Mouse (Mus musculus): ENCODE data around the gene Tmem106c.

Gene Tmem106c

GRCm38 (mm10) chr15:97963989-97964835, at the start of gene Tmem106c:
Gene Tmem106c, plus strand, starts transcription at chr15:97964200.
- in situ Hi-C loops (cut with MboI, MseI): loop anchor here (10.0 kb wide), 1 partner anchor 109 kb away; no protein-coding TSS in a partner anchor

- in situ Hi-C loops (cut with MboI, MseI): no loop called here
Measured at GRCm38 (mm10) chr15:97914331-97914747, 49.7 kb upstream of the Tmem106c start.

- in situ Hi-C loops (cut with MboI, MseI): no loop called here
Measured at GRCm38 (mm10) chr15:97917994-97918393, 46.0 kb upstream of the Tmem106c start.

- in situ Hi-C loops (cut with MboI, MseI): no loop called here
Measured at GRCm38 (mm10) chr15:97919217-97919616, 44.8 kb upstream of the Tmem106c start.

- in situ Hi-C loops (cut with MboI, MseI): no loop called here
Measured at GRCm38 (mm10) chr15:97920306-97920705, 43.7 kb upstream of the Tmem106c start.

- in situ Hi-C loops (cut with MboI, MseI): no loop called here
Measured at GRCm38 (mm10) chr15:97921796-97922195, 42.2 kb upstream of the Tmem106c start.

- in situ Hi-C loops (cut with MboI, MseI): no loop called here
Measured at GRCm38 (mm10) chr15:97922421-97922820, 41.6 kb upstream of the Tmem106c start.

- in situ Hi-C loops (cut with MboI, MseI): no loop called here
Measured at GRCm38 (mm10) chr15:97927018-97927417, 37.0 kb upstream of the Tmem106c start.

GRCm38 (mm10) chr15:97927821-97928220, 36.2 kb upstream of the Tmem106c start:
- in situ Hi-C loops (cut with MboI, MseI): no loop called here

- in situ Hi-C loops (cut with MboI, MseI): no loop called here
Measured at GRCm38 (mm10) chr15:97929259-97929824, 34.7 kb upstream of the Tmem106c start.

- in situ Hi-C loops (cut with MboI, MseI): no loop called here
Measured at GRCm38 (mm10) chr15:97932441-97932840, 31.6 kb upstream of the Tmem106c start.

- in situ Hi-C loops (cut with MboI, MseI): no loop called here
Measured at GRCm38 (mm10) chr15:97938580-97938979, 25.4 kb upstream of the Tmem106c start.

- in situ Hi-C loops (cut with MboI, MseI): no loop called here
Measured at GRCm38 (mm10) chr15:97940088-97940487, 23.9 kb upstream of the Tmem106c start.

- in situ Hi-C loops (cut with MboI, MseI): no loop called here
Measured at GRCm38 (mm10) chr15:97941306-97941705, 22.7 kb upstream of the Tmem106c start.

GRCm38 (mm10) chr15:97942538-97942937, 21.5 kb upstream of the Tmem106c start:
- in situ Hi-C loops (cut with MboI, MseI): no loop called here

GRCm38 (mm10) chr15:97943356-97943755, 20.6 kb upstream of the Tmem106c start:
- in situ Hi-C loops (cut with MboI, MseI): no loop called here

GRCm38 (mm10) chr15:97944919-97945574, 19.0 kb upstream of the Tmem106c start:
- in situ Hi-C loops (cut with MboI, MseI): loop anchor here (5.0 kb wide), 2 partner anchors 52 to 78 kb away; no protein-coding TSS in a partner anchor

- in situ Hi-C loops (cut with MboI, MseI): loop anchor here (5.0 kb wide), 2 partner anchors 52 to 78 kb away; no protein-coding TSS in a partner anchor
Measured at GRCm38 (mm10) chr15:97945656-97946315, 18.2 kb upstream of the Tmem106c start.

- in situ Hi-C loops (cut with MboI, MseI): loop anchor here (5.0 kb wide), 2 partner anchors 49 to 81 kb away; no protein-coding TSS in a partner anchor
Measured at GRCm38 (mm10) chr15:97948720-97949119, 15.3 kb upstream of the Tmem106c start.

- in situ Hi-C loops (cut with MboI, MseI): loop anchor here (5.0 to 10.0 kb wide), 3 partner anchors 48 to 235 kb away; no protein-coding TSS in a partner anchor
Measured at GRCm38 (mm10) chr15:97949706-97950105, 14.3 kb upstream of the Tmem106c start.

- in situ Hi-C loops (cut with MboI, MseI): loop anchor here (10.0 kb wide), 1 partner anchor 235 kb away; no protein-coding TSS in a partner anchor
Measured at GRCm38 (mm10) chr15:97950240-97950639, 13.8 kb upstream of the Tmem106c start.

Measured in T-helper 2 cell (primary cell).